Comparison of ENCODE assay signal across 8 mouse cellular contexts in genomic region chr10:96373481-96373880, GRCm38 (mm10).
DNase-seq lines count a peak whose midpoint lies in the region.
"Had no signal": no experiment of that assay in that cellular context is flagged by ENCODE, and none has a peak within 500 bp of the region (broad histone marks: within the 10 kb centered on the region; RNA-seq: fewer than 3 reads in every experiment).

No protein-coding gene starts in this region.

- DNase-seq in retina, postnatal 1 day, result peak; percentile 6
- no peak for DNase-seq in retina, embryonic 14.5 days (ENCODE audit: low spot score)
- peak; percentile 85 for DNase-seq in induced T-regulatory cell, adult 2 months (ENCODE audit: low read depth)
- DNase-seq in spleen, adult 18-20 months, result peak; percentile 54 to 58
- no peak for DNase-seq in right cerebral cortex, postnatal 14 days
- DNase-seq in layer of hippocampus, postnatal 14 days (ENCODE audit: low spot score in 2 of 2), result no peak
- no peak for DNase-seq in testis, postnatal 14 days (ENCODE audit: low spot score)
- DNase-seq: lung, postnatal 10 days had no signal

Comparison
In these comparisons a context has a peak if more than half of its experiments do, and no peak if none do; other contexts are left out.
1. DNase-seq: peak in retina, postnatal 1 day (single experiment), induced T-regulatory cell, adult 2 months (single experiment) and spleen, adult 18-20 months (2 of 2); none in retina, embryonic 14.5 days (single experiment), right cerebral cortex, postnatal 14 days (single experiment), layer of hippocampus, postnatal 14 days (0 of 2) and testis, postnatal 14 days (single experiment).